Mouse (Mus musculus) liver, embryonic 14.5 days (tissue): ENCODE measurements at regions not wholly inside any gene's neighbourhood (a gene's known extent, or its start where the extent isn't known, plus 50 kb on each side); places are given as distances from the start of the nearest gene placed in this dataset.

Experiments
- CTCF ChIP-seq: IDR thresholded peaks from 2 replicates; pipeline ENCODE4 v1.5.1; 2016; ENCODE audit warnings: antibody characterized with exemption, low read depth, control low read depth
- EP300 ChIP-seq: IDR thresholded peaks from 2 replicates; pipeline ENCODE4 v1.6.1; 2016; ENCODE audit warnings: antibody characterized with exemption, low read depth

DNA sequence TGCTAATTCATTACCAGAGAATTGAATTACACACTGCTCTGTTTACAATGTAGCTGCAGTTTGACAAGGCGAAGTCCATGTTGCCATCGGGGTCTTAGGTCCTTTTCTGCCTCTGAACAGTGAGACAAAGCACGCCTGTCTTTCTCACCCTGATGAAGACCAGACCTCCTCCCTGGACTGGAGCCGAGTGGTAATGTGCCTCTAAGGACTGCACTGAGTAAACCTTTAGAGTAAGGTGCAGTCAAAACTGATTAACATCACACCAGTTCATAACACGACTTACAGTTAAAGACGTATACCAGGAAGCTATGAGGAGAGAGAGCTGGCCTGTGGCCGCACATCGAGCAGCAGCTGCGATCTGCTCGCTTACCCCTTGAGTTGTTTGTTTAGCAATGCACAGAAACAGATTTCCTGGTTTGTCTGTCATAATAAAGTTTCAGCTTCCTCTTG, 2322.1 kb downstream of the 4930444P10Rik start:
- no peak for TF ChIP-seq CTCF
- TF ChIP-seq EP300: no peak
